Mouse (Mus musculus): ENCODE data around the gene Mthfsd. TPM values are rescaled to one million over a fixed set of nuclear protein-coding genes. Genes with fewer than 3 reads are reported as not detected.
"Not testable (repeated sequence)": the region's sequence is repeated elsewhere in the genome, so short reads cannot be mapped to it uniquely, and the experiment has no call there.

Gene Mthfsd
- polyA plus RNA-seq (2016; fragmentation: Nextera tagmentation; extraction: Ambion mirVana), result 69.1 and 69.5 TPM in 2 replicates

DNA sequence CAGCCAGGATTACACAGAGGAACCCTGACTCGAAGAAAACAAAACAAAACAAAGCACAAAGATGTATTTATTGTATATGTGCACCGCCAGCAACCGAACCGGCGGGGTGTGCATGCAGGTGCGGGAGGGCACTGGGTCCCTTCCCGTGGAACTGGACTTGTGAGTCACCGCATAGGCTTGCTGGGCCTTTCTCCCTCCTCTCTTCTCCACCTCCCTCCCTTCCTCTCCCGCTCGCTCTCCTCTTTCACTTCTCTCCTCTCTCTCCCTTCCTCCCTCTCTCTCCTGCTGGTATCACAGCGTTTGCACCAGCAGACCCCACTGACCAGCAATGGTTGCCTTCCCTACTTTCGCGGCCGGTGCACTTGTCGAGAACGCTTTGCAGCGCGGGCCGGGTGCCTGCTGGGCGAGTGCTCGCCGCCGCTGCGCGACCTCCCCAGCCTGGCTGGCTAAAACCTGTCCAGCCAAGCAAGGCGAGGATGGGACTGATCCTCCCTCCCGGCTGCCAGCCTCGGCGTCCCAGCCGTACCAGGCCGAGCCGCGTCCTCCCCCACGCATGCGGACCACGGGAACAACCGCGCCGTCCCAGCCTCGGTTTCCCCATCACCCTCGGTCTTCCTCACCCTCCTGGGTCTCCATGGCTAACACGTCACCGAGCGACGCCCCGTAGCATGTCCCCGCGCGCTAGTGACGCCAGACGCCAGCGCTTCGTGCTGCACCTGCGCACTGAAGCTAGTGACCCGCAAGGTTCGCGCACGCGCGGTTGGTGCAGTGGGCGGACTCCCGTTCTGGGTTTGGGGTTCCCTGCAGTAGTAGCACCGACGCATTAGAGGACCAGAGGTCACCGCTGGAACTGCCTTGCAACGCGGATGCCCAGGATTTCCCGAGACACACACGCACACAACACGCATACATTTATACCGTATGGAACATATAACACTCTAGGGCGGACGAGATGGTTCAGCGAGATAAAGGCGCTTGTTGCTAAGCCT lies at the start of gene Mthfsd:
Mthfsd (minus strand) TSS at position 725 of the 989 bp plus-strand sequence.
- peaks cover 28% of the 10 kb centered on the region for H3K4me1 ChIP-seq
- 1% methylated on average over 75 of the region's 75 CpGs for WGBS
- H3K9me3 ChIP-seq, result no peaks in the 10 kb centered on the region
- peak; percentile 98 for DNase-seq (ENCODE audit: extremely low spot score, low spot score)
- peaks cover 36% of the 10 kb centered on the region for H3K36me3 ChIP-seq (replicated peaks)
- peaks cover 38% of the 10 kb centered on the region for H3K27me3 ChIP-seq (ENCODE audit: poor library complexity, severe bottlenecking)
- peak within 1 kb of the TSS; percentile 90 for H3K27ac ChIP-seq
- peak within 1 kb of the TSS; percentile 82 for H3K4me3 ChIP-seq

DNA sequence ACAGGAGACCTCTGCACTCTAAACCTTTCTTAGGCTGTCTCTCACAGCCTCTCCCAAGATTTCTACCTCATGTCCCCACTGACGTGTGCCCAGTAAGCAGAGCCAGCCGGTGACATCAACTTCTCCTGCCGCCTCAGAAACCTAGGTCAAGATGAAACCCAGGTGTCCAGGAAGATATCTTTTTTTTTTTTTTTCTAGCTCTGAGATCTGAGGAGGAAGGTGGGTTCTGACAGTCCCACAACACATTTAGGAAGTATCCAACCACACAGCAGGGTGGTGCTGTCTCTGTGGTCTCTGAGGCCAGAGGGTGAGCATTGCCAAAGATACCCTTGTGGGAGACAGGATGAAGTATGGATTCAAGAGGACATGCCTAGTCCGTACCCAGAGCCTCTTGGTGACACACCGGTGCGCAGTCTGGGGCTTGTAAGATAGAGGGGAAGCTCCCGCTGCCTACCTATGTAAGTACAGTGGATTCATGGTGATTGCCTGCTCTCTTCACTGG lies 48.8 kb upstream of the Mthfsd start:
- Histone ChIP-seq H3K9me3 (no peaks in the 10 kb centered on the region), H3K36me3 (replicated peaks) (no peaks in the 10 kb centered on the region), H3K27me3 (ENCODE audit: poor library complexity, severe bottlenecking) (peaks cover 22% of the 10 kb centered on the region; the same call in 1 of the 2 replicates), H3K4me3 (no peak overlapping the region), H3K4me1 (0 out of 2 replicates have a peak, but pooled peaks cover 4% of the 10 kb centered on the region), H3K27ac (no peak overlapping the region)
- DNase-seq (ENCODE audit: extremely low spot score, low spot score), result no peak
- WGBS, result 87% methylated on average over 7 of the region's 7 CpGs

DNA sequence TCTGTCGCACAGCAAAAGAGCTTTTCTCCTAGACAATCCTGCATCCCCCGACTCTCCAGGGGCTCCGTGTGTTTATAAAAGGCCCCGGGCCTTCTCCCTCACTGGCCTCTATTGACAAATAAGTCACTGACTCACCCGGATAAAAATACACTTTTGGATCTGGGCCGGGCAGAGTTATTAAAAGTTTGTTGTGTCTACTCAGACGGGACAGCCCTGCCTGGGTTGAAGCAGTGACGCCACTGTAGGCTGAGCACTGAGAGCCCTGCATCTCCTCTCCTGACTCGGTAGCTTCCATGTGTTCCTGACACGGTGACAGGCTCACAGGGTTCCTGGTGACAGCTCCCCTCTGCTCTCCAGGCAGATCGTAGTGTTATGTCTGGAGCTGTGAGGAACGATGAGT lies 44.2 kb upstream of the Mthfsd start:
- Histone ChIP-seq H3K27me3 (ENCODE audit: poor library complexity, severe bottlenecking) (peaks cover 31% of the 10 kb centered on the region), H3K36me3 (replicated peaks) (no peaks in the 10 kb centered on the region), H3K4me3 (no peak overlapping the region), H3K9me3 (no peaks in the 10 kb centered on the region), H3K4me1 (peaks cover 10% of the 10 kb centered on the region; the same call in 1 of the 2 replicates), H3K27ac (no peak overlapping the region)
- WGBS, result 78% methylated on average over 12 of the region's 12 CpGs
- DNase-seq (ENCODE audit: extremely low spot score, low spot score), result no peak

DNA sequence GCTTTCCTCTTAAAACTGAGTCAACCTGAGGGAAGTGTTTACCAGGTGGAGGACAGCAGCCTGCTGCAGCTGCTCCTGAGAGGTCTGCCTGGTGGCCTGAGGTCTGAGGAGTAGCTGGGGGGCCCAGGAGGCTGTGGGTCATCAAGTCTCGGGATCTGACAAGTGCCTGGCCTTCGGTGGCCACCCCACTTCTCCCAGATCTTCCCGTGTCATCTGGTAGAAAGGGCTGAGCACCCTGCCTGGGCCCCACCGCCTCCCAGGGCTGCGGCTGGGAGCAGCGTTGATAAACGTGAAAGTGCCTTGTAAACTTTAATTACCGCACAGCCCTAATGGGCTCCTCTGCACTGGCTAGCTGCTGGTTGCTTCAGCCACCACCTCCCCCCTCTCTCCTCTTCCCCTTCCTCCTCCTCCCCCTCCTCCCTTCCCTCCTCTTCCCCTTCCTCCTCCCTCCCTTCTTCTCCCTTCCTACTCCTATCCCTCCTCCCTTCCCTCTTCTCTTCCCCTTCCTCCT lies 40.4 kb upstream of the Mthfsd start:
- Histone ChIP-seq H3K36me3 (replicated peaks) (no peaks in the 10 kb centered on the region), H3K27ac (no peak overlapping the region), H3K4me3 (no peak overlapping the region), H3K9me3 (no peaks in the 10 kb centered on the region), H3K27me3 (ENCODE audit: poor library complexity, severe bottlenecking) (peaks cover 23% of the 10 kb centered on the region), H3K4me1 (peaks cover 10% of the 10 kb centered on the region; the same call in 1 of the 2 replicates)
- DNase-seq (ENCODE audit: extremely low spot score, low spot score), result no peak
- 46% methylated on average over 8 of the region's 8 CpGs for WGBS

DNA sequence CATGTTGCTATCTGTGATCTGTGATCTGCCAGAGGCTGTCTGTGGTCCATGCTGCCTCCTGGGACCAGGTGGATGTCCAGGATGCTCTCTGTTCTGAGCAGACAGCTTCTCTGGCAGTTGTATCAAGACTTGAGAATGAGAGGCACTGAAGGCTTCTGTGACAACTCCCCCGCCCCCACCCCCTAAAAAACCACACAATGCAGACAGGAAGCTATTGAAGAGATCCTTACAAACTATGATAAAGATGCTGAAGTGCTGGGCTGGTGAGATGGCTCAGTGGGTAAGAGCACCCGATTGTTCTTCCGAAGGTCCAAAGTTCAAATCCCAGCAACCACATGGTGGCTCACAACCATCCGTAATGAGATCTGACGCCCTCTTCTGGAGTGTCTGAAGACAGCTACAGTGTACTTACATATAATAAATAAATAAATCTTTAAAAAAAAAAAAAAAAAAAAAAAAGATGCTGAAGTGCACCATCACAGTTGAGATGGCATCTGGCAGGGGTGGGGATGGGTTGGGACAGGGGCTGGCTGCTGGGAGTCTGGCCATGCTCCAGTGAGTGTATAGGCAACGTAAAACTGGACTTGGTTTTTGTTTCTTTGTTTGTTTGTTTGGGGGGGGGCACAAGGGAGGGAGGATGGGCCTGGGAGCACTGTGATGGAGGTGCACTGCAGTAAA lies 37.4 kb upstream of the Mthfsd start:
- H3K4me1 ChIP-seq, result peaks cover 16% of the 10 kb centered on the region; the same call in 1 of the 2 replicates
- H3K27me3 ChIP-seq (ENCODE audit: poor library complexity, severe bottlenecking), result peaks cover 44% of the 10 kb centered on the region
- H3K36me3 ChIP-seq (replicated peaks); DNase-seq (ENCODE audit: extremely low spot score, low spot score); H3K9me3 ChIP-seq; H3K4me3 ChIP-seq; H3K27ac ChIP-seq: not testable (repeated sequence)
- WGBS, result 82% methylated on average over 5 of the region's 6 CpGs

DNA sequence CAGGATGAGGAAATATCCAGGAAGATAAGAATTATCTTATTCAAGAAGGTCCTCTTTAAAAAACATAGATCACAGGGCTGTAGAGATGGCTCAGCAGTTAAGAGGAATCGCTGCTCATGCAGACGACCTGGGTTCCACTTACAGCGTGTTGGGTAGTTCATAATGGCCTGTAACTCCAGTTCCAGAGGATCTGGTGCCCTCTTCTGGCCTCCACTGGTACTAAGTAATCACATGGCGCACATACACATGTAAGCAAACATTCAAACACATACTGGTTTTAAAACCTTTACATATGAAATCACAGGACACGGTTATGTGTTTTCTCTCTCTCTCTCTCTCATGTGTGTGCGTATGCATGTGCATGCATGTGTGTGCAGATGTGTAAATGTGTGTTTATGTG lies 28.7 kb upstream of the Mthfsd start:
- WGBS, result 92% methylated on average over 6 of the region's 6 CpGs
- H3K27ac ChIP-seq, result no peak overlapping the region
- no peaks in the 10 kb centered on the region for H3K4me1 ChIP-seq
- H3K4me3 ChIP-seq, result no peak overlapping the region
- H3K27me3 ChIP-seq (ENCODE audit: poor library complexity, severe bottlenecking), result peaks cover 42% of the 10 kb centered on the region
- peaks cover 14% of the 10 kb centered on the region for H3K9me3 ChIP-seq
- DNase-seq (ENCODE audit: extremely low spot score, low spot score), result no peak
- H3K36me3 ChIP-seq (replicated peaks), result no peaks in the 10 kb centered on the region

DNA sequence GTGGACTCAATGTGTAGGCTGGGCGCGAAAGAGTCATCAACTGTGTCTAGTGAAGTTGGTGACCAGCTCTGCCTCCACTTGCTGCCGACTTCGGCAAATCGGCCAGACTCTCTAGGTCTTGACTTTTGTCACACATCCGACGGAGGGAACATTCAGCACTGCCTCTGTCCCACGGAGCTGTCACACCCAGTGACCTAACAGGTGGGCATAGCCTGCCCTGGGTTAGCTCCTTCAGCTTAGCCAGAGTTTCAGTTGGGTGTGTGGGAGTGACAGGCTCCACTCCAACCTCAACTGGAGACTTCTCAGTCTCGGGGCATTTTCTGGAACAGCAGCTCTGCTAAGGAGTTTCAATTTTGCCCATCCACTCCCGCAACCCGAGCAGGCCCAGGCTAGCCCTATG lies 26.3 kb upstream of the Mthfsd start:
- WGBS, result 90% methylated on average over 11 of the region's 11 CpGs
- Histone ChIP-seq H3K9me3 (peaks cover 14% of the 10 kb centered on the region), H3K4me1 (no peaks in the 10 kb centered on the region), H3K36me3 (replicated peaks) (no peaks in the 10 kb centered on the region), H3K27me3 (ENCODE audit: poor library complexity, severe bottlenecking) (peaks cover 61% of the 10 kb centered on the region), H3K4me3 (no peak overlapping the region), H3K27ac (no peak overlapping the region)
- no peak for DNase-seq (ENCODE audit: extremely low spot score, low spot score)

DNA sequence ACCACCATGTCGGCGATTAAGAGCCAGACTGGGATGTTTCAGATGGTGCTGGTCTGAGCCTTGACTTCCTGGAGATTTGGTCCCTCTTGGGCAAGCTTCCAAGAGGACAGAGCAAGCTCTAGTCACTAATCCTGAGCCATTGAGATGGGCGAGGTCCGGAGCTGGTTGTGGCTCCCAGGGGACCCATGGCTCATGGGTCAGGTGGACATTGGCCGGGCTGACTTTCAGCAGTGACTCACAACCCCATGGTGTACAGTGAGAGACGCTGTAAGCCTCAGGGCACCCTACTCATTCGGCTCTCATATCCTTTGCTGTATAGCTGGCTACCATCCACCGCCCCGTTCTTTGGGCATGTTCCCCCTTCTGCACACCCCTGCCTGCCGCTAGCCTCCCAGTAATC lies 25.9 kb upstream of the Mthfsd start:
- no peak overlapping the region for H3K27ac ChIP-seq
- H3K4me1 ChIP-seq, result peaks cover 2% of the 10 kb centered on the region
- peaks cover 14% of the 10 kb centered on the region for H3K9me3 ChIP-seq
- H3K4me3 ChIP-seq, result no peak overlapping the region
- 90% methylated on average over 10 of the region's 10 CpGs for WGBS
- peaks cover 65% of the 10 kb centered on the region for H3K27me3 ChIP-seq (ENCODE audit: poor library complexity, severe bottlenecking)
- DNase-seq (ENCODE audit: extremely low spot score, low spot score), result no peak
- H3K36me3 ChIP-seq (replicated peaks), result no peaks in the 10 kb centered on the region

DNA sequence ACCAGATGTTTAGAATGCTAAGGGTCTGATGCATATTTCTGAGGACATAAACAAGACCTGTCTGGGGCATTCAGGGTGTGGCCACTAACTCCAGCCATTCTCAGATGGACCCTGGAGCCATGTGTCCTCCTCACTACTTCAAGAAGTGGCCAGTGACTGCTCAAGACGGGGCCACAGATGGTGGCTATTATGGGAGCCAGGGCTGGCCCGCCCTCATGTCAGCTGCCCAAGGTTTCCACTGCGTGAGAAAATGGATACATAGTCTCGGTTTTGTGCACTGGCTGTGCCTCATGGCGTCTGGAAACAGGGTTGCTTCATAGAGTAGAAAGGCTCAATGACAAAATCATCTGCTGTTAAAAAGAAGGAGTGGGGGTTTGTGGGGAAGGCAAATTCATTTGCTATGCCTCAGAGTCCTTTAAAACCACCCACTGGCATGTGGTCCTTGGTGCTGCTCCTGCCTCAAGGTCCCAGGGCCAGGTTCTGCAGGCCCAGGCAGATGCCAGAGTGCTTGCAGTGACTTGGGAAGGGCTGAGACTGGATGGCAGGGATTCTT lies 24.8 kb upstream of the Mthfsd start:
- 64% methylated on average over 5 of the region's 5 CpGs for WGBS
- no peak for DNase-seq (ENCODE audit: extremely low spot score, low spot score)
- no peak overlapping the region for H3K4me3 ChIP-seq
- H3K27me3 ChIP-seq (ENCODE audit: poor library complexity, severe bottlenecking), result peaks cover 75% of the 10 kb centered on the region
- no peaks in the 10 kb centered on the region for H3K36me3 ChIP-seq (replicated peaks)
- H3K27ac ChIP-seq, result no peak overlapping the region
- H3K4me1 ChIP-seq, result peaks cover 12% of the 10 kb centered on the region
- peaks cover 9% of the 10 kb centered on the region for H3K9me3 ChIP-seq

DNA sequence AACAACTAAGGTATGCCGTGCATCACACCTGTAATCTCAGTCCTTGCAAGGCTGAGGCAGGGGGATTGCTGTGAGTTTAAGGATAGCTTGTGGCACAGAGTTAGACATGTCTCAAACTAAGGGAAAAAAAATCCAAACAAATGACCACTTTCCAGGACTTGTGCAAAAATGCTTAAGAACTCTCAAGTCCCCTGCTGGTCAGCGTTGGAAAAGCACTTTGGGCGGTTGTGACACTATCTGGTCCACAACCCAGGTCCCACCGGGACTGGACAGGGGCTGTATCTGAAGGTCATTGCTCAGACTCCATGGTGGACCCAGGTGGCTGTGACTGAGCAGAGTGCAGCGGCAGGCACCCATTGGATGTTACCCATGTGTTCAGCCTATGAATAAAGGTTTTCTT lies 22.3 kb upstream of the Mthfsd start:
- DNase-seq (ENCODE audit: extremely low spot score, low spot score), result peak; percentile 42
- Histone ChIP-seq H3K4me1 (peaks cover 32% of the 10 kb centered on the region), H3K9me3 (no peaks in the 10 kb centered on the region), H3K27me3 (ENCODE audit: poor library complexity, severe bottlenecking) (peaks cover 99% of the 10 kb centered on the region), H3K27ac (no peak overlapping the region), H3K4me3 (no peak overlapping the region), H3K36me3 (replicated peaks) (no peaks in the 10 kb centered on the region)
- WGBS, result 34% methylated on average over 5 of the region's 5 CpGs

DNA sequence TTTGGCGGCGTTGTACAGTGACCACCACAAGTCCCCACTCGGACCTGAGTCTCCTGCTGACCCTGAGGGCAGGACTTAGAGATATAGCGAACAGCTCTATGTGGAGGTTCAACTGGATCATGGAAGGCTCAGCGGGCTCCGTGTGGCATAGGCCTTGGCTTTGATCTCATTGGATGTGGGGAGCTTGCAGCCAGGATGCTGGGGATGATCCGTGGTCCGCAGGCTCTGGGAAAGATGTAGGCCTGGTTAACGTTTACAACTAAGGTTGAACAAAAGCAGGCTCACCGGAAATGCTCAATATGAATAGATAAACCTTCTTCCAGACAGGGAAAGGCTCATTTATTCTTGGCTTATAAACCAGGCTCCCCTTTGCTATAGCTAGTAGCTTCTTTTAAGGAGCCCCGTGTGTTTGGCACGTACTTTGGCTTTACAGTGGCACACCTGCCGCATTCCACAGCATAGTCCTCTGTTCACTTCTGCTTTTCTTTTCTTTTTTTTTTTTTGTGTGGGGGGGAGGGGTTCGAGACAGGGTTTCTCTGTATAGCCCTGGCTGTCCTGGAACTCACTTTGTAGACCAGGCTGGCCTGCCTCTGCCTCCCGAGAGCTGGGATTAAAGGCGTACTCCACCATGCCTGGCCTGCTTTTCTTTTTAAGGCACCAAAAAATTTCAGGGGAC lies 21.2 kb upstream of the Mthfsd start:
- Histone ChIP-seq H3K4me3 (peak overlapping the region; percentile 35; the same call in 1 of the 2 replicates), H3K27ac (no peak overlapping the region), H3K4me1 (peaks cover 43% of the 10 kb centered on the region), H3K27me3 (ENCODE audit: poor library complexity, severe bottlenecking) (peaks cover 99% of the 10 kb centered on the region), H3K9me3 (no peaks in the 10 kb centered on the region), H3K36me3 (replicated peaks) (no peaks in the 10 kb centered on the region)
- whole genome bisulfite sequencing, result 13% methylated on average over 16 of the region's 16 CpGs
- DNase-seq (ENCODE audit: extremely low spot score, low spot score), result no peak

Data from forebrain, embryonic 10.5 days (tissue).